Mouse (Mus musculus) forebrain, embryonic 16.5 days (tissue): ENCODE results near the gene Atxn10. TPM values are rescaled to one million over a fixed set of nuclear protein-coding genes. Genes with fewer than 3 reads are reported as not detected.

Experiments used
- ATAC-seq: fragments of 200-750 bp; cut with Nextera tagmentation; 2 replicates; pipeline ENCODE4 v1.8.0; 2017; ENCODE audit warnings: mild to moderate bottlenecking, moderate library complexity
- H3K27ac ChIP-seq: fragments of 300-500 bp; sonication (generic); 2 replicates; pipeline ENCODE4 v1.5.1; 2014; ENCODE audit warnings: low read length, control low read depth
- H3K27me3 ChIP-seq: fragments of 300-500 bp; sonication (generic); replicated peaks from 2 replicates; pipeline ENCODE4 v1.6.1; 2014; ENCODE audit warnings: low read length; ENCODE audit not compliant: control insufficient read depth, insufficient read depth
- H3K36me3 ChIP-seq: fragments of 300-500 bp; sonication (generic); 2 replicates; pipeline ENCODE4 v1.6.1; 2014; ENCODE audit not compliant: control insufficient read depth, insufficient read depth
- H3K4me1 ChIP-seq: fragments of 300-500 bp; sonication (generic); replicated peaks from 2 replicates; pipeline ENCODE4 v1.6.1; 2014; ENCODE audit warnings: low read length; ENCODE audit not compliant: control insufficient read depth, insufficient read depth
- H3K4me2 ChIP-seq: fragments of 300-500 bp; sonication (generic); 2 replicates; pipeline ENCODE4 v1.6.1; 2014; ENCODE audit warnings: mild to moderate bottlenecking, low read length, control low read depth
- H3K4me3 ChIP-seq: fragments of 300-500 bp; sonication (generic); replicated peaks from 2 replicates; pipeline ENCODE4 v1.5.1; 2014; ENCODE audit warnings: mild to moderate bottlenecking, low read length, control low read depth
- H3K9ac ChIP-seq: fragments of 300-500 bp; sonication (generic); replicated peaks from 2 replicates; pipeline ENCODE4 v1.6.1; 2014; ENCODE audit warnings: low read depth, low read length, control low read depth
- H3K9me3 ChIP-seq: fragments of 300-500 bp; sonication (generic); 2 replicates; pipeline ENCODE4 v1.6.1; 2016; ENCODE audit warnings: low read length; ENCODE audit not compliant: control insufficient read depth
- WGBS: fragments of 180-500 bp; shearing (Covaris S2); extraction: QIAGEN DNeasy Blood & Tissue Kit; methylation state at CpG from one replicate; pipeline ENCODE4 v1.1.7; 2014; 5-methylcytosine and 5-hydroxymethylcytosine counted together
- polyA plus RNA-seq: library from polyadenylated mRNA; unstranded; fragments of >200 nt; fragmentation: Nextera tagmentation; extraction: Ambion mirVana; gene quantifications from 2 replicates; pipeline ENCODE4 v1.2.1, GENCODE M21; 2015

Gene Atxn10
- polyA plus RNA-seq, 1 experiment from 2014 or later: 531 TPM

GRCm38 (mm10) chr15:85489751-85490150 is 153.7 kb downstream of the Atxn10 start:
- Histone ChIP-seq H3K36me3 (no peaks in the 10 kb centered on the region), H3K27me3 (no peaks in the 10 kb centered on the region), H3K4me3 (no peak overlapping the region), H3K9me3 (peaks cover 2% of the 10 kb centered on the region; the same call in 1 of the 2 replicates), H3K9ac (no peak overlapping the region), H3K27ac (peak overlapping the region; percentile 75), H3K4me2 (no peak overlapping the region), H3K4me1 (peaks cover 41% of the 10 kb centered on the region)
- peak; percentile 26; the same call in 1 of the 2 replicates for ATAC-seq
- WGBS: 18% methylated on average over 7 of the region's 7 CpGs

- Histone ChIP-seq H3K9ac (no peak overlapping the region), H3K27me3 (no peaks in the 10 kb centered on the region), H3K4me3 (no peak overlapping the region), H3K36me3 (no peaks in the 10 kb centered on the region), H3K4me2 (peak overlapping the region; percentile 11), H3K27ac (peak overlapping the region; percentile 91), H3K4me1 (peaks cover 60% of the 10 kb centered on the region), H3K9me3 (no peaks in the 10 kb centered on the region)
- ATAC-seq: peak; percentile 91
- 4% methylated on average over 11 of the region's 11 CpGs for WGBS
These were observed 158.1 kb downstream of the Atxn10 start for GRCm38 (mm10) chr15:85494163-85494621.

GRCm38 (mm10) chr15:85497548-85497947 is 161.5 kb downstream of the Atxn10 start:
- H3K27ac ChIP-seq: peak overlapping the region; percentile 66
- WGBS: 76% methylated on average over 4 of the region's 4 CpGs
- no peak for ATAC-seq

GRCm38 (mm10) chr15:85497981-85498475 is 162.0 kb downstream of the Atxn10 start:
- 5% methylated on average over 10 of the region's 10 CpGs for WGBS
- no peaks in the 10 kb centered on the region for H3K9me3 ChIP-seq
- H3K4me1 ChIP-seq: peaks cover 44% of the 10 kb centered on the region

More at GRCm38 (mm10) chr15:85497548-85497947, 161.5 kb downstream of the Atxn10 start:
- Histone ChIP-seq H3K4me1 (peaks cover 44% of the 10 kb centered on the region), H3K9me3 (no peaks in the 10 kb centered on the region), H3K27me3 (no peaks in the 10 kb centered on the region), H3K9ac (no peak overlapping the region), H3K4me3 (no peak overlapping the region), H3K36me3 (no peaks in the 10 kb centered on the region), H3K4me2 (no peak overlapping the region)

GRCm38 (mm10) chr15:85500267-85500666 is 164.2 kb downstream of the Atxn10 start:
- Histone ChIP-seq H3K9ac (no peak overlapping the region), H3K4me3 (no peak overlapping the region), H3K27ac (no peak overlapping the region), H3K27me3 (no peaks in the 10 kb centered on the region), H3K36me3 (no peaks in the 10 kb centered on the region), H3K4me2 (no peak overlapping the region), H3K4me1 (peaks cover 25% of the 10 kb centered on the region), H3K9me3 (no peaks in the 10 kb centered on the region)
- 86% methylated on average over 10 of the region's 10 CpGs for WGBS
- ATAC-seq: no peak

More at GRCm38 (mm10) chr15:85497981-85498475, 162.0 kb downstream of the Atxn10 start:
- no peak overlapping the region for H3K9ac ChIP-seq
- no peaks in the 10 kb centered on the region for H3K36me3 ChIP-seq
- ATAC-seq: peak; percentile 41
- H3K27ac ChIP-seq: peak overlapping the region; percentile 66
- H3K4me3 ChIP-seq: no peak overlapping the region
- no peaks in the 10 kb centered on the region for H3K27me3 ChIP-seq
- no peak overlapping the region for H3K4me2 ChIP-seq

GRCm38 (mm10) chr15:85503127-85503526 is 167.1 kb downstream of the Atxn10 start, which contains the start of gene 7530416G11Rik:
Gene 7530416G11Rik (minus strand): TSS chr15:85503227.
- H3K27ac ChIP-seq: no peak within 1 kb of the TSS
- H3K4me2 ChIP-seq: no peak within 1 kb of the TSS
- no peak for ATAC-seq
- H3K36me3 ChIP-seq: no peaks in the 10 kb centered on the region
- no peaks in the 10 kb centered on the region for H3K27me3 ChIP-seq
- 81% methylated on average over 8 of the region's 8 CpGs for WGBS
- H3K9me3 ChIP-seq: no peaks in the 10 kb centered on the region
- peaks cover 25% of the 10 kb centered on the region for H3K4me1 ChIP-seq
- H3K4me3 ChIP-seq: no peak within 1 kb of the TSS
- H3K9ac ChIP-seq: no peak within 1 kb of the TSS

- H3K4me1 ChIP-seq: peaks cover 16% of the 10 kb centered on the region
- no peaks in the 10 kb centered on the region for H3K36me3 ChIP-seq
- no peaks in the 10 kb centered on the region for H3K27me3 ChIP-seq
- peak overlapping the region; percentile 66 for H3K27ac ChIP-seq
- H3K9ac ChIP-seq: peak overlapping the region; percentile 29; the same call in 1 of the 2 replicates
- ATAC-seq: peak; percentile 75
- H3K4me2 ChIP-seq: no peak overlapping the region
- no peaks in the 10 kb centered on the region for H3K9me3 ChIP-seq
- 38% methylated on average over 14 of the region's 14 CpGs for WGBS
- no peak overlapping the region for H3K4me3 ChIP-seq
These were observed 169.3 kb downstream of the Atxn10 start for GRCm38 (mm10) chr15:85505118-85505925.

- WGBS: 95% methylated on average over 1 of the region's 1 CpGs
These were observed 170.6 kb downstream of the Atxn10 start for GRCm38 (mm10) chr15:85506680-85507079.

GRCm38 (mm10) chr15:85507370-85508014 is 171.4 kb downstream of the Atxn10 start:
- H3K4me3 ChIP-seq: no peak overlapping the region
- H3K27me3 ChIP-seq: no peaks in the 10 kb centered on the region
- H3K36me3 ChIP-seq: no peaks in the 10 kb centered on the region
- 8% methylated on average over 32 of the region's 32 CpGs for WGBS
- H3K9ac ChIP-seq: peak overlapping the region; percentile 43
- H3K4me1 ChIP-seq: peaks cover 16% of the 10 kb centered on the region
- no peak overlapping the region for H3K4me2 ChIP-seq
- H3K27ac ChIP-seq: 0 out of 2 replicates have a peak overlapping the region, but pooled peaks have one; percentile 5
- H3K9me3 ChIP-seq: no peaks in the 10 kb centered on the region
- peak; percentile 23; the same call in 1 of the 2 replicates for ATAC-seq

More at GRCm38 (mm10) chr15:85506680-85507079, 170.6 kb downstream of the Atxn10 start:
- no peak for ATAC-seq
- no peak overlapping the region for H3K4me2 ChIP-seq
- H3K4me3 ChIP-seq: no peak overlapping the region
- H3K27ac ChIP-seq: no peak overlapping the region
- H3K9me3 ChIP-seq: no peaks in the 10 kb centered on the region
- no peaks in the 10 kb centered on the region for H3K36me3 ChIP-seq
- H3K9ac ChIP-seq: no peak overlapping the region
- H3K4me1 ChIP-seq: peaks cover 16% of the 10 kb centered on the region
- H3K27me3 ChIP-seq: no peaks in the 10 kb centered on the region
